Mouse (Mus musculus): Measurements from ENCODE around the gene Kcng4. TPM values are rescaled to one million over a fixed set of nuclear protein-coding genes. Genes with fewer than 3 reads are reported as not detected.

Kcng4 gene
- polyA plus RNA-seq, 1 experiment = 0.82 TPM

DNA sequence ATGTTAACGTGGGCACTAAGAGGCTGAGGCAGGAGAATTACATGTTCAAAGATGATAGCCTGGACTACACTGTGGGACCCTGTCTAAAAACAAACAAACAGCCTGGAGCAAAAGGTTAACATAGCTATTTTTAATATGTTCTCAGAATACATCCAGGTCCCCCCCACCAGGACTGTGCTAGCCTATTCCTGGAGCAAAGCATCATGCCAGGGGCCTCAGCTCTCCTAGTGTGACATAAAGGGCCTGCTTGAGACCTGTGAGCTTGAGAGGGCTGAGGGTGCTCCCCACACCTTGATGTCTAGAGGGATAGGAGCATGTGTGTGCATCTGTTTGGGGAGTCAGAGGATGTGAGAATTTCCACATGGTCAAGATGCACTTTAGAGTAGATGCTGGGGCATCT is 11.7 kb downstream of the Kcng4 start:
- no peak overlapping the region for H3K4me3 ChIP-seq (ENCODE audit: low read depth, low read length)
- H3K27me3 ChIP-seq (ENCODE audit: control insufficient read depth, insufficient read depth, low read length) = no peaks in the 10 kb centered on the region

DNA sequence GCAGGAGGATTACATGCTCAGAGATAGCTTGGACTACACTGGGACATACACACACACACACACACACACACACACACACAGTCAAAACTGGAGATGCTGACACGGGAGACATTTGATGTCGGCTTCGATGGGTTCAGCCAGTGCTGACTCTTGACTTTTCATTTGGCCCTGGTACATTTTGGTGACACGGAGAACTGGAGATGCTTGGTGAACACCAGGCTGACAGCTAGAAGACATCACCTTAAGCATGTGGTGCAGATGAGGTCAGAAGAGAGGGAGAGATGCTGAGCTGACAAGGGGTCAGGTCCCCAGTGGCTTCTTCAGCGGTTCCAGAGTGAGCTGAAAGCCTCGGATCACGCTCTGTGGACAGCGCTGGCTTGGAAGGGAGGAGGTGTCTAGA is 12.4 kb downstream of the Kcng4 start:
- Histone ChIP-seq H3K27me3 (ENCODE audit: control insufficient read depth, insufficient read depth, low read length) (no peaks in the 10 kb centered on the region), H3K4me1 (ENCODE audit: control insufficient read depth, insufficient read depth, insufficient read length, low read length) (peaks cover 10% of the 10 kb centered on the region), H3K4me3 (ENCODE audit: low read depth, low read length) (no peak overlapping the region), H3K36me3 (ENCODE audit: control insufficient read depth, insufficient read depth, low read length) (no peaks in the 10 kb centered on the region), H3K27ac (ENCODE audit: insufficient read depth, low read depth, low read length) (no peak overlapping the region)
- TF ChIP-seq POLR2A (IDR thresholded peaks at IDR 0.05; ENCODE audit: low read depth, low read length) (no peak), CTCF (IDR thresholded peaks at IDR 0.05; ENCODE audit: extremely low read depth, insufficient read length, insufficient replicate concordance, low read depth, low read length) (no peak)
- WGBS = 90% methylated on average over 8 of the region's 8 CpGs

More for the DNA sequence above, 11.7 kb downstream of the Kcng4 start:
- WGBS = 79% methylated on average over 1 of the region's 1 CpGs
- Histone ChIP-seq H3K27ac (ENCODE audit: insufficient read depth, low read depth, low read length) (no peak overlapping the region), H3K36me3 (ENCODE audit: control insufficient read depth, insufficient read depth, low read length) (no peaks in the 10 kb centered on the region), H3K4me1 (ENCODE audit: control insufficient read depth, insufficient read depth, insufficient read length, low read length) (peaks cover 10% of the 10 kb centered on the region)
- TF ChIP-seq CTCF (IDR thresholded peaks at IDR 0.05; ENCODE audit: extremely low read depth, insufficient read length, insufficient replicate concordance, low read depth, low read length) (no peak), POLR2A (IDR thresholded peaks at IDR 0.05; ENCODE audit: low read depth, low read length) (no peak)

DNA sequence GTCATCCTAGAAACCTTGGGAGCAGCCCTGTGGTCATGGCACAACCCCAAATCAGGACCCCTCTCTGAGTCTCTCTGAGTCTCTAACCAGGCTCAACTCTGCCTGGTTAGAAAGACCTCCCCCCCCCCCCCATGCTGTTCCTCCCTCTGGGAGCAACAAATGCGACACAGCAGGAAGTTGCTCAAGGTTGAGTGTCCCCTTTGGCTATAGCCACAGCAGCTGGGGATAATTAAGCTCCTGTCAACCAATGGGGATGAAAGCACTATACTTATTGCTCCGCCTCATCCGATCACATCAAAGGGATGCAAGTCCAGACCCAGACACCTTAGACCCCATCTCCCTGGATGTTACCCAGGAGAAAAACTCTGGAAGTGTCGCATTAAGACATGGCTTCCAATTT is 12.9 kb downstream of the Kcng4 start:
- H3K36me3 ChIP-seq (ENCODE audit: control insufficient read depth, insufficient read depth, low read length) = no peaks in the 10 kb centered on the region
- TF ChIP-seq CTCF (IDR thresholded peaks at IDR 0.05; ENCODE audit: extremely low read depth, insufficient read length, insufficient replicate concordance, low read depth, low read length) (no peak), POLR2A (IDR thresholded peaks at IDR 0.05; ENCODE audit: low read depth, low read length) (no peak)
- 71% methylated on average over 4 of the region's 4 CpGs for WGBS
- H3K27ac ChIP-seq (ENCODE audit: insufficient read depth, low read depth, low read length) = no peak overlapping the region
- H3K4me3 ChIP-seq (ENCODE audit: low read depth, low read length) = no peak overlapping the region
- H3K27me3 ChIP-seq (ENCODE audit: control insufficient read depth, insufficient read depth, low read length) = no peaks in the 10 kb centered on the region
- peaks cover 6% of the 10 kb centered on the region; the same call in 1 of the 2 replicates for H3K4me1 ChIP-seq (ENCODE audit: control insufficient read depth, insufficient read depth, insufficient read length, low read length)

DNA sequence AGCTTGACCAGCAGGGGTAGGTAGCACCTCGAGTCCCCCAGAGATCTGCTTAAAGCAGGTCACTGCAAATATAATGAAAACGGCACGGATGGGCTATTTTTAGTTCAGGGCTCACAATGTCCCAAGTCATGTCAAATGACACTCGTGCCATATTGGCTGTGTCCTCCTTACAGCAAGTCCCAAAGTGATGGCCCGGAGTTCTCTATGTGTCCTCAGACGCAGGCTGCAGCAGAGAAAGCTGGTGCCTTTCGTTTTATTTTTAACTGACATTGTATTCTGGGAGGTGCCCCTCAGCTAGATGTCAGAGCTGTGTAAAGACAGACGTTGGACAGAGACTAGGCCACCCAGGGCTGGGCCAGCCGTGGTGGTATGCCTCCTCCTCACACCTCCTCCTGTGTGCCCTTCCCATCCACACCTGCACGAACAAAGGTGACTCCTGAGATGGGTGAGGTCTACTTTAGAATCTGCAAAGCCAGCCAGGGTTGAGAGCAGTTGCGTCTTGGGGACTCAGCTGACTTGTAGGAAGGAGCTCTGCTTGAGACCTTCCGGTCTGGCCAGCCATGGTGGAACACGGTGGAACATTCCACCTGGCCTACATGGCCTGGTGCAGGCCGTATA is 14.5 kb downstream of the Kcng4 start:
- Histone ChIP-seq H3K4me3 (ENCODE audit: low read depth, low read length) (no peak overlapping the region), H3K27me3 (ENCODE audit: control insufficient read depth, insufficient read depth, low read length) (no peaks in the 10 kb centered on the region), H3K27ac (ENCODE audit: insufficient read depth, low read depth, low read length) (no peak overlapping the region), H3K36me3 (ENCODE audit: control insufficient read depth, insufficient read depth, low read length) (no peaks in the 10 kb centered on the region), H3K4me1 (ENCODE audit: control insufficient read depth, insufficient read depth, insufficient read length, low read length) (no peaks in the 10 kb centered on the region)
- WGBS = 81% methylated on average over 14 of the region's 14 CpGs
- TF ChIP-seq CTCF (IDR thresholded peaks at IDR 0.05; ENCODE audit: extremely low read depth, insufficient read length, insufficient replicate concordance, low read depth, low read length) = no peak
- TF ChIP-seq POLR2A (IDR thresholded peaks at IDR 0.05; ENCODE audit: low read depth, low read length) = no peak

DNA sequence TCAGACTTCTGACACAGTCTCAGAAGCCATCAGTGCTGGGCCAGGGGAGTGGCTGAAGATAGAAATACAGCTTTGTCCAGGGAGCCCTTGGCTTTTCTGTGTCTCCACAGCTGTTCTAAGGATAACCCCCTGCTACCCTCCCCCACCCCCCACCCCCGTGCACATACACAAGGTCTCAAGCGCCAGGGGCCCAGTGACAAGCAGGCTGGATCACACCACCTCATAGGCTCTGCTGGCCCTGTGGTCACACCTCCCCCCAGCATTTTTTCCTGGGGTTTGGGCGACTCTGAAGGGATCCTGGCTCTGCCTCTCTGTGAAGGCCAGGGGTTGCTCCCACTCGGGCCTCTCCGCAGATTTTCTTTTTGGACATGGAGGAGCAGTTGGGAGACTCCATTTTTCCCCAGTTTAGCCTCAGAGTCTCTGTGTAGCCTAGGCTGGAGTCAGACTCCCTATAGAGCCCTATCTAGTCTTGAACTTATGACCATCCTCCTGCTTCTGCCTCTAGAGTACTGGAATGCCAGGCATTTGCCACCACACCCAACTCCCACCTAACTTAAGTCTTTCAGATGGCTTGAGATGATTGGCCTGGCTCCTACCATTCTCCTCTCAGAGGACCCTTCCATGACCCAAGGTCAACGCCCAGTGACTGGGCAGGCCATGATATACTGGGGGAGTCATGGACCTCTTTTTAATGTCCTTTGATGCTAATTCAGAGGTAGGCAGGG is 15.2 kb downstream of the Kcng4 start:
- WGBS = 85% methylated on average over 6 of the region's 6 CpGs
- no peak for TF ChIP-seq POLR2A (IDR thresholded peaks at IDR 0.05; ENCODE audit: low read depth, low read length)
- no peak for TF ChIP-seq CTCF (IDR thresholded peaks at IDR 0.05; ENCODE audit: extremely low read depth, insufficient read length, insufficient replicate concordance, low read depth, low read length)
- Histone ChIP-seq H3K27me3 (ENCODE audit: control insufficient read depth, insufficient read depth, low read length) (no peaks in the 10 kb centered on the region), H3K27ac (ENCODE audit: insufficient read depth, low read depth, low read length) (no peak overlapping the region), H3K36me3 (ENCODE audit: control insufficient read depth, insufficient read depth, low read length) (no peaks in the 10 kb centered on the region), H3K4me1 (ENCODE audit: control insufficient read depth, insufficient read depth, insufficient read length, low read length) (no peaks in the 10 kb centered on the region), H3K4me3 (ENCODE audit: low read depth, low read length) (no peak overlapping the region)

DNA sequence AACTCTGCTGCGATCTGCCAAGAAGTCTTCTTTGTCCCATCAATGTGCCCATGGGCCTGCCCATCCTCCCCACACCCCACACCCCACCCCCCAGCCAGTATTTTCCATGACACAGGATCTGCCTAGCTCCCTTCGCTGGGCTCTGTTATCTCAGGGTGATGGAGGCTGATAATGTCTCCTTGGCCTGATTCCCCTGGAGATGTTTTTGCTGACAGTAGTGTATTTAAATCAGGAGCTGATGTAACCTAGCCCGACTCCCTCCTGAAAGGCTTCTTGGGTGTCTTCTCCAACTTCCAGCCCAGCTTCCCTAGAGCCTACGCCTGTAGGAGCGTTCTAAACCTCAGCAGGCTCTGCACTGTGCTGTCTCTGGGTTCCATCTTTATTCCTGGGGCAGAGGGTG is 16.6 kb downstream of the Kcng4 start:
- TF ChIP-seq POLR2A (IDR thresholded peaks at IDR 0.05; ENCODE audit: low read depth, low read length) (no peak), CTCF (IDR thresholded peaks at IDR 0.05; ENCODE audit: extremely low read depth, insufficient read length, insufficient replicate concordance, low read depth, low read length) (no peak)
- Histone ChIP-seq H3K27me3 (ENCODE audit: control insufficient read depth, insufficient read depth, low read length) (no peaks in the 10 kb centered on the region), H3K4me3 (ENCODE audit: low read depth, low read length) (no peak overlapping the region), H3K36me3 (ENCODE audit: control insufficient read depth, insufficient read depth, low read length) (no peaks in the 10 kb centered on the region), H3K4me1 (ENCODE audit: control insufficient read depth, insufficient read depth, insufficient read length, low read length) (peaks cover 1% of the 10 kb centered on the region; the same call in 1 of the 2 replicates), H3K27ac (ENCODE audit: insufficient read depth, low read depth, low read length) (no peak overlapping the region)
- 67% methylated on average over 5 of the region's 5 CpGs for WGBS

DNA sequence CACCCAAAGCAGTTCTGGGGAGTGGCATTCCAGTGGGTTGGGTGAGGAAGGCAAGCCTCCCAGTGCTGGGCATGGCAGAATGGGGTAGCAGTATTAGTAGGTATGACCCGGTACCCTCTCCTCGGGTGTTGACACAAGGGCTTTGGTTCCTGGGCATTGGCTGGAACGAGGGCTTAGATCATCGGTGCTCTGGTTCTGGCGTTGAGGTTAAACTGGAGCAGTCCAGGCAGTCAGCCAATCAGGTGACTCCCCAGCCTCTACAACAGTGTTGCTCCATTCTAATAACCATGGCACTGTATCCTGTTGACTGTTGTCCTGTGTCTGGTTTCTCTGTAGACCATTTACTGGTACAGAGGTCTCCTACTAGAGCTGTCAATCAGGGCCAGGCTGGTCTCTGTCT is 17.9 kb downstream of the Kcng4 start:
- H3K4me3 ChIP-seq (ENCODE audit: low read depth, low read length) = no peak overlapping the region
- no peak overlapping the region for H3K27ac ChIP-seq (ENCODE audit: insufficient read depth, low read depth, low read length)
- H3K36me3 ChIP-seq (ENCODE audit: control insufficient read depth, insufficient read depth, low read length) = no peaks in the 10 kb centered on the region
- H3K4me1 ChIP-seq (ENCODE audit: control insufficient read depth, insufficient read depth, insufficient read length, low read length) = peaks cover 7% of the 10 kb centered on the region
- TF ChIP-seq CTCF (IDR thresholded peaks at IDR 0.05; ENCODE audit: extremely low read depth, insufficient read length, insufficient replicate concordance, low read depth, low read length) (no peak), POLR2A (IDR thresholded peaks at IDR 0.05; ENCODE audit: low read depth, low read length) (no peak)
- H3K27me3 ChIP-seq (ENCODE audit: control insufficient read depth, insufficient read depth, low read length) = no peaks in the 10 kb centered on the region
- 78% methylated on average over 5 of the region's 5 CpGs for WGBS

Data from small intestine, adult 2 months (tissue).